Mouse (Mus musculus) G1E-ER4 (cell line): ENCODE results near the gene Traf4. TPM values are rescaled to one million over a fixed set of nuclear protein-coding genes. Genes with fewer than 3 reads are reported as not detected.

Experiments
- GATA1 ChIP-seq: IDR thresholded peaks from one replicate; pipeline ENCODE4 v1.8.0; 2012; ENCODE audit warnings: low read length, inconsistent platforms
- polyA plus RNA-seq: library from polyadenylated mRNA; stranded (reverse); fragments of >175 nt; gene quantifications from 2 replicates; pipeline ENCODE4 v1.2.3, GENCODE M21; 2012

Gene Traf4
- polyA plus RNA-seq = 23.6 and 25.9 TPM in 2 replicates

GRCm38 (mm10) chr11:78164924-78165760 lies at the start of gene Traf4:
Gene Traf4, minus strand, starts transcription at chr11:78165589.
- TF ChIP-seq GATA1 = no peak

- TF ChIP-seq GATA1 = no peak
Measured at GRCm38 (mm10) chr11:78213086-78213817, 47.9 kb upstream of the Traf4 start.

- no peak for TF ChIP-seq GATA1
Measured at GRCm38 (mm10) chr11:78211513-78211912, 46.1 kb upstream of the Traf4 start.

GRCm38 (mm10) chr11:78210615-78211014 lies 45.2 kb upstream of the Traf4 start:
- TF ChIP-seq GATA1 = no peak

GRCm38 (mm10) chr11:78209886-78210285 lies 44.5 kb upstream of the Traf4 start:
- TF ChIP-seq GATA1 = no peak

GRCm38 (mm10) chr11:78207190-78207589 lies 41.8 kb upstream of the Traf4 start:
- no peak for TF ChIP-seq GATA1

- no peak for TF ChIP-seq GATA1
Measured at GRCm38 (mm10) chr11:78205361-78206206, 40.2 kb upstream of the Traf4 start.

GRCm38 (mm10) chr11:78204287-78204686 lies 38.9 kb upstream of the Traf4 start:
- no peak for TF ChIP-seq GATA1

GRCm38 (mm10) chr11:78202372-78202771 lies 37.0 kb upstream of the Traf4 start:
- TF ChIP-seq GATA1 = no peak

- no peak for TF ChIP-seq GATA1
Measured at GRCm38 (mm10) chr11:78195101-78195863, 29.9 kb upstream of the Traf4 start.

GRCm38 (mm10) chr11:78194411-78195100 lies 29.2 kb upstream of the Traf4 start:
- no peak for TF ChIP-seq GATA1

GRCm38 (mm10) chr11:78193113-78193512 lies 27.7 kb upstream of the Traf4 start, which contains the start of gene Proca1:
Gene Proca1, plus strand, starts transcription at chr11:78193392.
- TF ChIP-seq GATA1 = no peak

GRCm38 (mm10) chr11:78190041-78190440 lies 24.7 kb upstream of the Traf4 start:
- TF ChIP-seq GATA1 = no peak
